Mouse (Mus musculus): ENCODE results near the gene Stip1.

GRCm38 (mm10) chr19:7044279-7044678 is 4.5 kb upstream of the Stip1 start:
- TF ChIP-seq POLR2A (IDR thresholded peaks at IDR 0.05; ENCODE audit: insufficient read depth, low read length) (no peak), CTCF (IDR thresholded peaks at IDR 0.05; ENCODE audit: low read depth, low read length) (no peak), EP300 (IDR thresholded peaks at IDR 0.05; ENCODE audit: insufficient read depth, low read depth, low read length) (no peak)

All from ES-Bruce4 (cell line).